Mouse (Mus musculus) adrenal gland, postnatal 0 days (tissue): Measurements from ENCODE around the gene Zfp738. TPM values are rescaled to one million over a fixed set of nuclear protein-coding genes. Genes with fewer than 3 reads are reported as not detected.

Experiments used
- polyA plus RNA-seq: library from polyadenylated mRNA; unstranded; fragments of >200 nt; fragmentation: Nextera tagmentation; extraction: Ambion mirVana; gene quantifications from 2 replicates; pipeline ENCODE4 v1.2.1, GENCODE M21; 2015

The Zfp738 gene
- 10.0 and 10.3 TPM in 2 replicates for polyA plus RNA-seq

GRCm38 (mm10) chr13:67686971-67687370, at the start of gene Zfp738:
Zfp738 (minus strand) TSS chr13:67687071.

GRCm38 (mm10) chr13:67728641-67729318, 41.9 kb upstream of the Zfp738 start, which contains the start of gene Zfp65:
Zfp65 (minus strand) TSS chr13:67729173.

GRCm38 (mm10) chr13:67637294-67638007, 49.4 kb downstream of the Zfp738 start, which contains the start of the genes Gm49345 and Zfp729a:
Gm49345 (minus strand) TSS chr13:67637769.
Zfp729a (minus strand) TSS chr13:67637791.

GRCm38 (mm10) chr13:67609066-67609876, 77.6 kb downstream of the Zfp738 start, which contains the start of gene Zfp729b:
Zfp729b (minus strand) TSS chr13:67609707.

Other genes starting within 250 kb of the Zfp738 start
- gene Zfp874a, start 235.4 kb downstream of the Zfp738 start, polyA plus RNA-seq: 12.6 and 15.1 TPM in 2 replicates
- 4.2 and 4.6 TPM in 2 replicates for gene Zfp874b, start 202.8 kb downstream of the Zfp738 start, polyA plus RNA-seq
- 5.8 and 6.9 TPM in 2 replicates for gene Zfp58, start 186.5 kb downstream of the Zfp738 start, polyA plus RNA-seq
- gene Gm26965, start 160.9 kb downstream of the Zfp738 start, polyA plus RNA-seq: not detected in 2 replicates
- gene Zfp87, start 160.9 kb downstream of the Zfp738 start, polyA plus RNA-seq: 45.3 and 77.5 TPM in 2 replicates
- 7.8 and 9.3 TPM in 2 replicates for gene Zfp748, start 133.2 kb downstream of the Zfp738 start, polyA plus RNA-seq
- gene Zfp729b, start 77.4 kb downstream of the Zfp738 start, polyA plus RNA-seq: 3.7 and 4.0 TPM in 2 replicates
- not detected in 2 replicates for gene Gm49345, start 49.3 kb downstream of the Zfp738 start, polyA plus RNA-seq
- 1.4 and 1.7 TPM in 2 replicates for gene Zfp729a, start 49.3 kb downstream of the Zfp738 start, polyA plus RNA-seq
- gene Zfp65, start 42.1 kb upstream of the Zfp738 start, polyA plus RNA-seq: 3.7 and 5.6 TPM in 2 replicates
- gene Zfp85, start 68.2 kb upstream of the Zfp738 start, polyA plus RNA-seq: 6.7 and 9.9 TPM in 2 replicates
- 2.4 and 2.8 TPM in 2 replicates for gene Zfp493, start 92.6 kb upstream of the Zfp738 start, polyA plus RNA-seq
- 10.7 and 12.7 TPM in 2 replicates for gene Zfp273, start 126.7 kb upstream of the Zfp738 start, polyA plus RNA-seq
- 4.8 and 5.0 TPM in 2 replicates for gene Gm10037, start 144.0 kb upstream of the Zfp738 start, polyA plus RNA-seq
- gene BC048507, start 176.3 kb upstream of the Zfp738 start, polyA plus RNA-seq: not detected in 2 replicates